Mouse (Mus musculus) kidney, postnatal 0 days (tissue): Measurements from ENCODE around the gene Josd2. TPM values are rescaled to one million over a fixed set of nuclear protein-coding genes. Genes with fewer than 3 reads are reported as not detected.

ENCODE experiments used
- ATAC-seq: fragments of 200-750 bp; cut with Nextera tagmentation; replicated peaks from 2 replicates; pipeline ENCODE4 v1.8.0; 2017; ENCODE audit warnings: low read depth, moderate number of reproducible peaks, moderate TSS enrichment, moderate library complexity; ENCODE audit not compliant: low FRiP score
- DNase-seq: peaks from one replicate; pipeline ENCODE4 v3.0.0-alpha.2; 2016; ENCODE audit warnings: low spot score
- H3K27ac ChIP-seq: fragments of 300-500 bp; sonication (generic); 2 replicates; pipeline ENCODE4 v1.5.1; 2014; ENCODE audit warnings: mild to moderate bottlenecking
- H3K27me3 ChIP-seq: fragments of 300-500 bp; sonication (generic); 2 replicates; pipeline ENCODE4 v1.6.1; 2014; ENCODE audit warnings: low read length, mixed read lengths; ENCODE audit not compliant: insufficient read depth
- H3K36me3 ChIP-seq: fragments of 300-500 bp; sonication (generic); 2 replicates; pipeline ENCODE4 v1.6.1; 2014; ENCODE audit warnings: low read length, mixed read lengths; ENCODE audit not compliant: insufficient read depth
- H3K4me1 ChIP-seq: fragments of 300-500 bp; sonication (generic); replicated peaks from 2 replicates; pipeline ENCODE4 v1.6.1; 2014; ENCODE audit warnings: antibody characterized with exemption, low read length, mixed read lengths; ENCODE audit not compliant: insufficient read depth
- H3K4me2 ChIP-seq: fragments of 300-500 bp; sonication (generic); 2 replicates; pipeline ENCODE4 v1.6.1; 2014; ENCODE audit warnings: mild to moderate bottlenecking, low read length, moderate library complexity, mixed read lengths
- H3K4me3 ChIP-seq: fragments of 300-500 bp; sonication (generic); replicated peaks from 2 replicates; pipeline ENCODE4 v1.5.1; 2014; ENCODE audit warnings: low read depth, low read length
- H3K9ac ChIP-seq: fragments of 300-500 bp; sonication (generic); 2 replicates; pipeline ENCODE4 v1.6.1; 2014; ENCODE audit warnings: low read depth, low read length
- H3K9me3 ChIP-seq: fragments of 300-500 bp; sonication (generic); replicated peaks from 2 replicates; pipeline ENCODE4 v1.6.1; 2016; ENCODE audit warnings: low read length, inconsistent platforms, mixed read lengths
- CTCF ChIP-seq: IDR thresholded peaks from 2 replicates; pipeline ENCODE4 v1.5.1; 2016; ENCODE audit warnings: antibody characterized with exemption, low read depth, mild to moderate bottlenecking, moderate library complexity
- WGBS: fragments of 180-500 bp; shearing (Covaris S2); extraction: QIAGEN DNeasy Blood & Tissue Kit; methylation state at CpG from one replicate; pipeline ENCODE4 v1.1.7; 2014; 5-methylcytosine and 5-hydroxymethylcytosine counted together
- polyA plus RNA-seq: library from polyadenylated mRNA; unstranded; fragments of >200 nt; fragmentation: Nextera tagmentation; extraction: Ambion mirVana; gene quantifications from 2 replicates; pipeline ENCODE4 v1.2.1, GENCODE M21; 2015

Gene Josd2
- polyA plus RNA-seq, 1 experiment from 2014 or later = 51.1 TPM

- ATAC-seq (no peak), DNase-seq (no peak)
- Histone ChIP-seq H3K4me2 (no peak overlapping the region), H3K27ac (no peak overlapping the region), H3K4me1 (no peaks in the 10 kb centered on the region), H3K9me3 (no peaks in the 10 kb centered on the region), H3K36me3 (no peaks in the 10 kb centered on the region), H3K27me3 (peaks cover 43% of the 10 kb centered on the region), H3K4me3 (no peak overlapping the region), H3K9ac (no peak overlapping the region)
- TF ChIP-seq CTCF = no peak
- WGBS = 66% methylated on average over 2 of the region's 2 CpGs
These were observed 28.1 kb upstream of the Josd2 start for GRCm38 (mm10) chr7:44439696-44440095.

- Histone ChIP-seq H3K4me1 (no peaks in the 10 kb centered on the region), H3K36me3 (no peaks in the 10 kb centered on the region), H3K27me3 (peaks cover 51% of the 10 kb centered on the region), H3K4me3 (no peak overlapping the region), H3K9me3 (no peaks in the 10 kb centered on the region), H3K9ac (no peak overlapping the region), H3K27ac (no peak overlapping the region), H3K4me2 (no peak overlapping the region)
- TF ChIP-seq CTCF = no peak
- ATAC-seq = no peak
- WGBS = 90% methylated on average over 1 of the region's 1 CpGs
- DNase-seq = no peak
These were observed 27.3 kb upstream of the Josd2 start for GRCm38 (mm10) chr7:44440479-44440878.

- no peak overlapping the region for H3K27ac ChIP-seq
- no peak overlapping the region for H3K4me2 ChIP-seq
- no peak for DNase-seq
- no peak for TF ChIP-seq CTCF
- ATAC-seq = no peak
- H3K9me3 ChIP-seq = no peaks in the 10 kb centered on the region
- no peaks in the 10 kb centered on the region for H3K36me3 ChIP-seq
- no peaks in the 10 kb centered on the region for H3K4me1 ChIP-seq
- peaks cover 56% of the 10 kb centered on the region for H3K27me3 ChIP-seq
- 6% methylated on average over 1 of the region's 1 CpGs for WGBS
- no peak overlapping the region for H3K4me3 ChIP-seq
- no peak overlapping the region for H3K9ac ChIP-seq
These were observed 26.6 kb upstream of the Josd2 start for GRCm38 (mm10) chr7:44441180-44441579.

DNA sequence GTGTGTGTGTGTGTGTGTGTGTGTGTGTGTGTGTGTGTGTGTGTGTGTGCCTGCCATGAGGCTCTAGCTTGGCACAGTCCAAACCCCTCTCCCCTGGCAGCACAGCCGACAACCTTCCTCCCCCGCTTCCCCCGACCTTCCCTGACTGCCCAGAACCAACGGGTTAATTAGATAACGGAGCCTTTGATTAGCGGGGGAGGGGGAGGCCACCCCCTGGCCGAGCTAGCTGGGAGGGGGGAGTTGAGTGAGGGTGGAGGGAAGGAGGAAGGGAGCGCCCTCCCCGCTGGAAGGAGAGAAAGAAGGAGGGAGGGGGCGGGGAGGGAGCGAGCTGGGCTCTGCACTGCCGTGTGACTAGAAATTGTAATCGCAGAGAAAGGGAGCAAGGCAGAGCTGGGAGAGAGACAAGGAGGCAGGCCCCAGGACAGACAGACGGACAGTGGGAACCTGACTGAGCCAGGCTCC, 26.1 kb upstream of the Josd2 start:
- Histone ChIP-seq H3K36me3 (no peaks in the 10 kb centered on the region), H3K27me3 (peaks cover 56% of the 10 kb centered on the region), H3K4me2 (peak overlapping the region; percentile 39), H3K4me1 (no peaks in the 10 kb centered on the region), H3K9ac (no peak overlapping the region), H3K9me3 (no peaks in the 10 kb centered on the region), H3K27ac (no peak overlapping the region), H3K4me3 (no peak overlapping the region)
- TF ChIP-seq CTCF = no peak
- WGBS = under 1% methylated on average over 14 of the region's 14 CpGs
- peak; percentile 40; the same call in 1 of the 2 replicates for ATAC-seq
- no peak for DNase-seq

DNA sequence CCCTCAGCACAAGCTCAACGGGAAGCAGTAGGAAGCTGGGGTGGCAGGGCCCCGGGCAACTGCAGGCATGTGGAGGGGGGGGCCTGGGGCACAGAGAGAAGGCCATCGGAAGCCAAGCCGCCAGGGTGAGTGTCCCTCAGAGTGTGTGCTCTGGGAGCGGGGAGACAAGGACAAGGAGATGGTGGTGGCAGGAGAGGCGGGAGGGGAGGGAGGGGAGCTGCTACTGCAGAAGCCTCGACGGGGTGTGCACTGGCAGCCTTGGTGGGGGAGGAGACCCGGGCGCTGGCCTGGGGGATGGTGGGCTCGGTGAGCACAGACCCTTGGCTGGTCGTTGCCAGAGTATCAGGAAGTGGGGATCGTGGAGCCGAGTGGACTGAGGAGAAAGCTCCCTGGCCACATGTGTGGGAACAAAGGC, 25.4 kb upstream of the Josd2 start:
- Histone ChIP-seq H3K27me3 (peaks cover 56% of the 10 kb centered on the region), H3K27ac (no peak overlapping the region), H3K4me1 (no peaks in the 10 kb centered on the region), H3K9ac (0 out of 2 replicates have a peak overlapping the region, but pooled peaks have one; percentile 27), H3K4me3 (peak overlapping the region; percentile 14), H3K36me3 (no peaks in the 10 kb centered on the region), H3K9me3 (no peaks in the 10 kb centered on the region), H3K4me2 (peak overlapping the region; percentile 39)
- no peak for TF ChIP-seq CTCF
- WGBS = 0% methylated on average over 14 of the region's 14 CpGs
- DNase-seq = no peak
- ATAC-seq = no peak

DNA sequence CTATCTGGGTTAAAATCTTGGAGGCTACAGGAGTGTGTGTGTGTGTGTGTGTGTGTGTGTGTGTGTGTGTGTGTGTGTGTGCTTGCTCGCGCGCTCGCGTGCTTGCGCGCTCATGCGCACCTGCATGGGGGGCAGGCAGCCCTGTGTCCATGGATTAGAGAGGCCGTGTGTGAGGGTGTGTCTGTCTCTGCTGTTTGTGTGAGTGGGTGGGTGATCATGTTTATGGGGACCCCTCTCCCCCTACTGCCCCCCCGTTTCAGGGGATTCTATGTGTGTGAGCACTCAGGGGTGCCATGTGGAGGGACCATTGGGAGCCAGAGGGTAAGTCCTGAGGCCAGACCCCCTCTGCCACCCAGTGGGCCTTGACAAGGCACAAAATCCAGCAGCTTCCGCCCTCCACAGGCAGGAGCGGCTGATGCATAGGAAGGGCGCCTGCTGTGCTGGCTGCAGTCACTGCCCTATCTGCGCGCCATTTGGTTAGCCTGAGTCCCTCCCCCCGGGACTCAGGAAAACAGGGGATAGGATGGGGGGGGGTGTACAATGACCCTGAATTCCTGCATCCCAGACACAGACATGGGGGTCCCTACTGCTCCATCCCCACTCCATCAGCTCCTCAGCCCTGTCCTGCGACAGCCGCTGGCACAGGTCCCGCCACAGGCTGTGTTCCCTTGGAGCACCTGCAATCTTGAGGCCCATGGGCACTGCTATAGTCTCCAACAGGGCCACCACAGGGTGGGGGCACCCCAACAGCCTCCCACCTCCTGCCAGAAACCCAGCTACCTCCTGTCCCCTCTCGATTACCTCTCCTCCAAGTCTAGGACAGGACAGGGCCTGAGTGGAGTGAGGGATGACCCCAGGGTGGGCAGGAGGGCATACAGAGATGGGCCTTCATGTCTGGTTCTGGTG, 24.3 kb upstream of the Josd2 start:
- ATAC-seq = peak; percentile 16; the same call in 1 of the 2 replicates
- WGBS = 11% methylated on average over 20 of the region's 20 CpGs
- TF ChIP-seq CTCF = peak; percentile 18; the same call in 1 of the 2 replicates
- Histone ChIP-seq H3K4me2 (peak overlapping the region; percentile 39; the same call in 1 of the 2 replicates), H3K4me1 (no peaks in the 10 kb centered on the region), H3K9ac (no peak overlapping the region), H3K9me3 (no peaks in the 10 kb centered on the region), H3K27ac (no peak overlapping the region), H3K36me3 (no peaks in the 10 kb centered on the region), H3K27me3 (peaks cover 56% of the 10 kb centered on the region), H3K4me3 (peak overlapping the region; percentile 14; the same call in 1 of the 2 replicates)
- no peak for DNase-seq
